Mouse (Mus musculus) CH12.LX (cell line): ENCODE measurements around the gene Hyal2. TPM values are rescaled to one million over a fixed set of nuclear protein-coding genes. Genes with fewer than 3 reads are reported as not detected.

Source experiments
- DNase-seq: peaks from one replicate; pipeline ENCODE4 v3.0.0-alpha.2; 2013; ENCODE audit errors: extremely low read depth
- H3K27ac ChIP-seq: 2 replicates; pipeline ENCODE4 v1.5.1; 2012; ENCODE audit warnings: low read depth, mild to moderate bottlenecking, control low read depth, moderate library complexity; ENCODE audit not compliant: insufficient read depth
- H3K27me3 ChIP-seq: replicated peaks from 2 replicates; pipeline ENCODE3; 2012; ENCODE audit warnings: inconsistent platforms
- H3K36me3 ChIP-seq, 2 experiments: replicated peaks in 1 of 2; 2 replicates each; pipeline versions ENCODE3 to v1.6.1; 2012; ENCODE audit warnings: inconsistent platforms in 1 of 2, low read length in 1 of 2, mild to moderate bottlenecking in 1 of 2, mixed read lengths in 1 of 2, moderate library complexity in 1 of 2; ENCODE audit not compliant: control insufficient read depth in 1 of 2, insufficient read depth in 1 of 2
- H3K4me1 ChIP-seq, 2 experiments: 2 replicates each; pipeline ENCODE4 v1.6.1; 2012; ENCODE audit warnings: inconsistent platforms in 1 of 2, moderate library complexity in 1 of 2; ENCODE audit not compliant: insufficient read depth in 2 of 2, control insufficient read depth in 1 of 2
- H3K4me2 ChIP-seq: 2 replicates; pipeline ENCODE4 v1.6.1; 2012; ENCODE audit warnings: low read depth, mild to moderate bottlenecking, control low read depth; ENCODE audit not compliant: poor library complexity, insufficient read depth, severe bottlenecking
- H3K4me3 ChIP-seq, 3 experiments: fragments of 150-350 bp in 1 of 3; sonication (generic) in 1 of 3; replicated peaks in 1 of 3; 2 replicates each; pipeline versions ENCODE3 to v1.5.1; 2011 to 2012; ENCODE audit warnings: low read depth in 2 of 3, low read length in 2 of 3, mild to moderate bottlenecking in 2 of 3, moderate library complexity in 2 of 3, control low read depth in 1 of 3, improper control_type of control experiment in 1 of 3, inconsistent platforms in 1 of 3, mixed read lengths in 1 of 3; ENCODE audit not compliant: poor library complexity in 1 of 3
- H3K79me2 ChIP-seq: replicated peaks from 2 replicates; pipeline ENCODE4 v1.6.1; 2012; ENCODE audit warnings: mild to moderate bottlenecking, moderate library complexity; ENCODE audit not compliant: control insufficient read depth, poor library complexity, insufficient read depth, severe bottlenecking; ENCODE audit errors: extremely low read depth
- H3K9ac ChIP-seq: 2 replicates; pipeline ENCODE4 v1.6.1; 2012; ENCODE audit warnings: low read depth, mild to moderate bottlenecking, control low read depth, moderate library complexity; ENCODE audit not compliant: insufficient read depth
- H3K9me3 ChIP-seq: replicated peaks from 2 replicates; pipeline ENCODE3; 2012; ENCODE audit warnings: low read length, inconsistent platforms, mixed read lengths
- CTCF ChIP-seq, 2 experiments: IDR thresholded peaks in 1 of 2; conservative IDR thresholded peaks in 1 of 2; 2 replicates each; pipeline ENCODE4 v1.5.1; 2011 to 2012; ENCODE audit warnings: low read depth in 2 of 2, low read length in 2 of 2, improper control_type of control experiment in 1 of 2, inconsistent platforms in 1 of 2, mild to moderate bottlenecking in 1 of 2, moderate library complexity in 1 of 2
- E2F4 ChIP-seq: IDR thresholded peaks from 2 replicates; pipeline ENCODE4 v1.6.1; 2011; ENCODE audit warnings: low read depth, low read length, improper control_type of control experiment; ENCODE audit not compliant: insufficient replicate concordance
- ELF1 ChIP-seq: IDR thresholded peaks from 2 replicates; pipeline ENCODE4 v1.6.1; 2014; ENCODE audit warnings: low read depth, mild to moderate bottlenecking, inconsistent platforms, low read length, improper control_type of control experiment
- ETS1 ChIP-seq: conservative IDR thresholded peaks from 2 replicates; pipeline ENCODE4 v1.6.1; 2012; ENCODE audit warnings: low read depth, mild to moderate bottlenecking, inconsistent platforms, low read length, improper control_type of control experiment, moderate library complexity
- GABPA ChIP-seq: IDR thresholded peaks from 2 replicates; pipeline ENCODE4 v1.6.1; 2012; ENCODE audit warnings: low read depth, low read length, improper control_type of control experiment, inconsistent platforms; ENCODE audit not compliant: insufficient replicate concordance
- JUND ChIP-seq: conservative IDR thresholded peaks from 2 replicates; pipeline ENCODE4 v1.6.1; 2011; ENCODE audit warnings: low read depth, low read length, improper control_type of control experiment
- KAT2A ChIP-seq: IDR thresholded peaks from 2 replicates; pipeline ENCODE4 v1.6.1; 2012; ENCODE audit warnings: low read length, improper control_type of control experiment, inconsistent platforms; ENCODE audit not compliant: insufficient replicate concordance
- MAFK ChIP-seq: IDR thresholded peaks from 2 replicates; pipeline ENCODE4 v1.6.1; 2011; ENCODE audit warnings: low read length, improper control_type of control experiment; ENCODE audit not compliant: insufficient replicate concordance
- MAX ChIP-seq: IDR thresholded peaks from 2 replicates; pipeline ENCODE4 v1.6.1; 2011; ENCODE audit warnings: low read length, improper control_type of control experiment
- MAZ ChIP-seq: IDR thresholded peaks from 2 replicates; pipeline ENCODE4 v1.6.1; 2012; ENCODE audit warnings: low read depth, mild to moderate bottlenecking, inconsistent platforms, low read length, improper control_type of control experiment, moderate library complexity
- MEF2A ChIP-seq: IDR thresholded peaks from 2 replicates; pipeline ENCODE4 v1.6.1; 2014; ENCODE audit warnings: low read depth, mild to moderate bottlenecking, inconsistent platforms, low read length, improper control_type of control experiment, borderline replicate concordance
- MYC ChIP-seq: IDR thresholded peaks from 2 replicates; pipeline ENCODE4 v1.6.1; 2011; ENCODE audit warnings: low read depth, mild to moderate bottlenecking, improper control_type of control experiment, low read length
- NRF1 ChIP-seq: IDR thresholded peaks from 2 replicates; pipeline ENCODE4 v1.6.1; 2014; ENCODE audit warnings: low read depth, mild to moderate bottlenecking, inconsistent platforms, low read length, improper control_type of control experiment, moderate library complexity
- PAX5 ChIP-seq: IDR thresholded peaks from 2 replicates; pipeline ENCODE4 v1.6.1; 2012; ENCODE audit warnings: low read length, inconsistent platforms, mixed read lengths
- POLR2A ChIP-seq: IDR thresholded peaks from 2 replicates; pipeline ENCODE4 v1.6.1; 2011; ENCODE audit warnings: low read depth, mild to moderate bottlenecking, improper control_type of control experiment, low read length
- SIN3A ChIP-seq: IDR thresholded peaks from 2 replicates; pipeline ENCODE4 v1.6.1; 2012; ENCODE audit warnings: low read length, improper control_type of control experiment, inconsistent platforms
- SMC3 ChIP-seq: IDR thresholded peaks from 2 replicates; pipeline ENCODE4 v1.6.1; 2011; ENCODE audit warnings: low read depth, low read length, improper control_type of control experiment
- TBP ChIP-seq: conservative IDR thresholded peaks from 2 replicates; pipeline ENCODE4 v1.6.1; 2011; ENCODE audit warnings: low read depth, low read length, improper control_type of control experiment
- TCF12 ChIP-seq: IDR thresholded peaks from 2 replicates; pipeline ENCODE4 v1.6.1; 2014; ENCODE audit warnings: low read depth, mild to moderate bottlenecking, inconsistent platforms, low read length, improper control_type of control experiment
- UBTF ChIP-seq: IDR thresholded peaks from 2 replicates; pipeline ENCODE4 v1.6.1; 2012; ENCODE audit warnings: low read depth, mild to moderate bottlenecking, inconsistent platforms, low read length, improper control_type of control experiment, moderate library complexity
- USF1 ChIP-seq: IDR thresholded peaks from 2 replicates; pipeline ENCODE4 v1.6.1; 2014; ENCODE audit warnings: low read depth, mild to moderate bottlenecking, inconsistent platforms, low read length, improper control_type of control experiment
- USF2 ChIP-seq: conservative IDR thresholded peaks from 2 replicates; pipeline ENCODE4 v1.6.1; 2011; ENCODE audit warnings: low read depth, low read length, improper control_type of control experiment
- ZC3H11A ChIP-seq: IDR thresholded peaks from 2 replicates; pipeline ENCODE4 v1.6.1; 2012; ENCODE audit warnings: low read depth, mild to moderate bottlenecking, inconsistent platforms, low read length, improper control_type of control experiment
- ZMIZ1 ChIP-seq: IDR thresholded peaks from 2 replicates; pipeline ENCODE4 v1.6.1; 2012; ENCODE audit warnings: low read depth, mild to moderate bottlenecking, inconsistent platforms, low read length, improper control_type of control experiment
- dilution Hi-C: fragments of 300-500 bp; cut with MboI; formaldehyde crosslinking; loops from 2 replicates; pipeline ENCODE4 v1.14.3; 2020; ENCODE audit warnings: low sequenced_read_pairs; ENCODE audit not compliant: extremely low pct_unique_long_range_greater_than_20kb, extremely low pct_ligation_motif_present
- in situ Hi-C: fragments of 300-500 bp; cut with MboI; formaldehyde crosslinking; loops from 3 replicates; pipeline ENCODE4 v1.14.3; 2019; ENCODE audit warnings: low sequenced_read_pairs, low pct_ligation_motif_present, low pct_unique_long_range_greater_than_20kb, mixed read lengths
- polyA plus RNA-seq: library from polyadenylated mRNA; unstranded; fragments of >175 nt; gene quantifications from 2 replicates; pipeline ENCODE4 v1.2.1, GENCODE M21; 2012; ENCODE audit warnings: low read depth; ENCODE audit not compliant: insufficient read length
- total RNA-seq, 2 experiments: library from RNA; depleted of rRNA; stranded (reverse); fragments of 300-350 nt in 1 of 2; fragments of >200 nt in 1 of 2; gene quantifications; 2 replicates each; pipeline ENCODE4 v1.2.3; 2012 to 2014

The Hyal2 gene
- total and polyA plus RNA-seq, 3 experiments, result 16.4 to 30.9 (median 26.8) TPM

DNA sequence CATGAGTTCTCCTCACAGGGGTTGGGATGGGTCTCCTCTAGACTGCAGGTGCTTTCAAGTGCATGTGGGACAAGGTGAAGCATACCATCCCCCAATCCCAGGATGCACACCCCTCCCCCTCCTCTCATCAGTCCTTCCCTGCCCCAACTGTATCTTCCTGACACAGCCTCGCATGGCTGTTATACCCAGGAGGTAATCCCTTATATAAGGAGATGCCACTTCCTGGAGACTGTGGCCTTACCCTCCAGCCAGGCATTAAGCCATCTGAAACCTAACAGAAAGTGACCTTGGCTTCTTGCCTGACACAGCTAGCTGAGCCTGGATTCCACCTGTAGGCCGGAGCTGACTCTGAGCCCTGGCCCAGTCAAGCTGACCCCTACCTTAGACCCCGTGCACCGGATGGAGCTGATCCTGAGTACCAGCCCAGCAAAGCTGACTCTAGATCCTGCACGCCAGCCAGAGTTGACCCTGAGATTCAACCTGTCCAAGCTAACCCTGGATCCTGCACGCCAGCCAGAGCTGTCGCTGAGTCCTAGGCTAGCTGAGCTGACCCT is 14.8 kb downstream of the Hyal2 start:
- TF ChIP-seq CTCF (conservative IDR thresholded peaks at IDR 0.05 in 1 of 2, IDR thresholded peaks at IDR 0.05 in 1 of 2; ENCODE audit: low read depth in 2 of 2, low read length in 2 of 2) (no peak), SMC3 (no peak), ELF1 (no peak), POLR2A (no peak), ETS1 (no peak), GABPA (no peak), JUND (no peak), PAX5 (no peak), SIN3A (no peak), ZMIZ1 (no peak)
- TF ChIP-seq, all 38 proteins: peak for 0
- dilution Hi-C loops, result no loop called here
- H3K27me3 ChIP-seq, result no peaks in the 10 kb centered on the region
- no peak overlapping the region for H3K27ac ChIP-seq
- peaks cover 11 to 38% of the 10 kb centered on the region in 2 experiments for H3K4me1 ChIP-seq
- H3K36me3 ChIP-seq, result peaks cover 8 to 33% of the 10 kb centered on the region in 2 experiments
- no peaks in the 10 kb centered on the region for H3K9me3 ChIP-seq
- DNase-seq, result no peak
- no peak overlapping the region for H3K4me2 ChIP-seq
- in situ Hi-C loops, result no loop called here
- no peak overlapping the region for H3K4me3 ChIP-seq
- H3K9ac ChIP-seq, result no peak overlapping the region
- no peaks in the 10 kb centered on the region for H3K79me2 ChIP-seq

DNA sequence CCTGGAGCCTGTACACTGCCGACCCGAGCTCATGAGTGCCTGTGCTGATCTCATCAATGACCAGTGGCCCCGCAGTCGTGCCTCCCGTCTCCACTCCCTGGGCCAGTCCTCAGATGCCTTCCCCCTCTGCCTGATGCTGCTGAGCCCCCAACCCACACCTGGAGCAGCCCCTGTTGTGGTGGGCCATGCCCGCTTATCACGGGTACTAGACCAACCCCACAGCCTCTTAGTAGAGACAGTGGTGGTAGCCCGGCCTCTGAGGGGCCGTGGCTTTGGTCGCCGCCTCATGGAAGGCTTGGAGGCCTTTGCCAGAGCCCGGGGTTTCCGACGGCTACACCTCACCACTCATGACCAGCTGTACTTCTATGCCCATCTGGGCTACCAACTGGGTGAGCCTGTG is 15.4 kb downstream of the Hyal2 start:
- Histone ChIP-seq H3K36me3 (peaks cover 8 to 33% of the 10 kb centered on the region in 2 experiments), H3K27ac (no peak overlapping the region), H3K9ac (no peak overlapping the region), H3K4me2 (no peak overlapping the region), H3K9me3 (no peaks in the 10 kb centered on the region), H3K79me2 (peaks cover 5% of the 10 kb centered on the region), H3K27me3 (no peaks in the 10 kb centered on the region), H3K4me3 (no peak overlapping the region), H3K4me1 (peaks cover 11 to 38% of the 10 kb centered on the region in 2 experiments)
- in situ Hi-C loops, result no loop called here
- TF ChIP-seq UBTF, result no peak
- TF ChIP-seq CTCF (conservative IDR thresholded peaks at IDR 0.05 in 1 of 2, IDR thresholded peaks at IDR 0.05 in 1 of 2; ENCODE audit: low read depth in 2 of 2, low read length in 2 of 2), result no peak
- TF ChIP-seq NRF1, result no peak
- TF ChIP-seq PAX5, result no peak
- no peak for TF ChIP-seq KAT2A
- TF ChIP-seq MAX, result no peak
- no peak for TF ChIP-seq ZC3H11A
- TF ChIP-seq MEF2A, result no peak
- TF ChIP-seq TBP, result no peak
- no peak for TF ChIP-seq USF1
- TF ChIP-seq MAZ, result no peak
- TF ChIP-seq E2F4, result no peak
- no peak for TF ChIP-seq MYC
- TF ChIP-seq MAFK, result no peak
- TF ChIP-seq POLR2A, result no peak
- TF ChIP-seq TCF12, result no peak
- TF ChIP-seq USF2, result no peak
- no peak for TF ChIP-seq ETS1
- dilution Hi-C loops, result no loop called here
- no peak for DNase-seq
